Mouse (Mus musculus): Measurements from ENCODE around the gene Dand5.

Gene Dand5

GRCm38 (mm10) chr8:84768343-84769095 is 54.1 kb downstream of the Dand5 start:
- no peak for DNase-seq

GRCm38 (mm10) chr8:84767221-84767620 is 55.4 kb downstream of the Dand5 start:
- no peak for DNase-seq

DNA sequence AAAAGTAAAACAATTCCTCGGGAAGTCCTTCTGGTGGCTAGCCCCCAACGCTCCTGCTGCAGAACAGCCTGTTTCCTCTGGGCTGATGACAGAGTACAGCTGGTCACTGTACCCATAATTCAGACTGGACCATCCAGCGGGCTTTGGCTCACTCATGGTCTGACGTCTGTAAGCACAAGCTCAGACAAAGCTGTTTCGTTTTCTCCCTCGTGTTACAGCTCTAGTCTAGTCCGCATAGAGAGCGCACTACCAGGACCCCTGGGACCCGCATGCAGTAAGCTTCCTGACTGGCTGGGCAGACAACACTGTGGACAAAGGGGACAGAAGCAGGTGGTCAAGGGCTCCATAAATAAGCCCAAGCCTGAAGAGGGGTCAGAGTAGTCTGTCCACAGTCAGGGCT is 56.2 kb downstream of the Dand5 start:
- no peak for DNase-seq

DNA sequence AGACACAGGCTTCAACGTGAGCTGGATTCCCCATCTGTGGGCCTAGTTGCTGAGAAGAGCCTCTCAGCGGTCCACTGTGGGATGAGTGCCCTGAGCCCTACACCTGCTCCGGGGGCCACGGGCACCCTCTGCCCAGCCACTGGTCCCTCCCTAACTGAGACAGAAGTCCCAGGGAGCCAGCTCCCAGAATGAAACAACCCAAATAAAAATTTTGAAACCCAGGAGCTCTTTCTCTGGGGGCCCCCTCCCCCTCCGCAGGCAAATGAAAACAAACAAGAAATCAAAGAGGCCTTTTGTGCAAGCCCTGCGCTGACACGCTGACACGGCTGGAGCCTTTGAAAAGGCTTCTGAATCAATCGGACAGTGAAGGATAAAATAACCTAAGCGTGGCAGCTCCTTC is 57.0 kb downstream of the Dand5 start:
- DNase-seq, result no peak

Data from thymus, postnatal 25 days (tissue).